Mouse (Mus musculus): ENCODE results near the gene Map3k9. TPM values are rescaled to one million over a fixed set of nuclear protein-coding genes. Genes with fewer than 3 reads are reported as not detected.

Gene Map3k9
- total and polyA plus RNA-seq, 2 experiments = 0.07 to 0.09 TPM

DNA sequence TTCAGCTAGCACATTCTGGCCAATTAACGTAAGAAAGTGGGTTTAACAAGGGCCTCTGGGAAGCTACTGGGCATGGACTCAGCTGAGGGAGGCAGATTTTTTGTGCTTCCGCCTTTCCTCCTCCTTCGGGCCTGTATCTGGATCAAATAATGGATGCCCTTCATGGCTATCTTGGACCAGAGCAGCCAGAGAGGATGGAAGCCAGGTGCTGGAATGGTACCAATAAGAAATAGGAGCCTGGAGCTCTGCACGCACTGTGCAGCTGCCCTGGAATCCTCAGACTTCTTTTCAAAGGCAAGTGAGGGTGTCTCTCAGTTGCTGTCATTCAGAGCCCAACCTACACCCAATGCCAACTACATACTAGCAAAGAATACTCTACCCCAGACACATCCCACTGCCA is 11.5 kb downstream of the Map3k9 start:
- H3K36me3 ChIP-seq (ENCODE audit: control insufficient read depth, insufficient read depth, low read length) = no peaks in the 10 kb centered on the region
- H3K27me3 ChIP-seq (ENCODE audit: control insufficient read depth, insufficient read depth, low read length) = no peaks in the 10 kb centered on the region
- H3K4me1 ChIP-seq (ENCODE audit: control insufficient read depth, insufficient read depth, low read length) = no peaks in the 10 kb centered on the region
- DNase-seq (ENCODE audit: extremely low read depth, low read depth, low spot score) = no peak
- WGBS = 95% methylated on average over 4 of the region's 4 CpGs
- no peak overlapping the region for H3K27ac ChIP-seq (replicated peaks; ENCODE audit: insufficient read depth, low read depth, low read length)
- H3K79me2 ChIP-seq (ENCODE audit: control insufficient read depth, insufficient read depth, low read length) = no peaks in the 10 kb centered on the region
- no peak overlapping the region for H3K4me3 ChIP-seq (ENCODE audit: insufficient read depth, low read depth, low read length)
- no peak overlapping the region for H3K9ac ChIP-seq (ENCODE audit: low read depth, low read length)
- TF ChIP-seq POLR2A (IDR thresholded peaks at IDR 0.05; ENCODE audit: extremely low read depth, insufficient read depth, low read length) = no peak
- no peak for TF ChIP-seq CTCF (IDR thresholded peaks at IDR 0.05; ENCODE audit: low read depth, low read length)

DNA sequence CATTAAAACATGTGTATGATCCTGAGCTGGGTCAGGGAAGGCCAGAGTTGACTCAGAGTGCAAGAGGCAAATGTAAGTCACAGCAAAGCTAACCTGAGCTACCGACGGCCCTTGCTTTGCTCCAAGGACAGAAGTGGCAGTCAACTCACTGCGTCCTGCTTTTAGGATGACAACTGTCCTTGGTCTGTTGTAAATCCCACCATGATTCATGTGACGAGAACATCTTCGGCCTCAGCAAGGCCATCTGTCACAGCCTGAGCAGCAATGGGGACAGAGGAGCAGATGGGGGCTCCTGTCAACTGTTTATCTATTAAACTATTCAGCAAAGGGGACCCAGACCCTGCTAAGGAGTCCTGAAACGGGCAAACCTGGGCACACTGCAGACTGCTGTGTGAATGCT is 15.6 kb downstream of the Map3k9 start:
- 86% methylated on average over 6 of the region's 6 CpGs for WGBS

DNA sequence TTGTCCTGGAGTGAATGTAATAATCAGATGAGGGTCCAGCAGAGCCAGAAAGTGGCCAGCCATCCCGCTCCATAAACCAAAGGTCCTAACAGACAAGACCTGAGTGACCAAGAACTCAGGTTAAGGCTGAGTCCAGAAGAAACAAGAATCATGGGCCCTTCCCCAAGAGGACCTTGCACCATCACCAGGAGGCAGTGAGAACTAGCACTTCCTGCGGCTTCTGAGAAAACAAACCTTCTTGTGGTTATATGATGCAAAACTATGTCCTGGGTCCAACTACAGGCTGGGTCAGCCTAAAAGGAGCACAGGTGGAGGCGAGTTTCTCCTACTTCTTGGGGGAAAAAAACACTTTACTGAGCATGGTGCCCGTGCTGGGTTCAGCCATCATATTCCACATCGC is 16.6 kb downstream of the Map3k9 start:
- 92% methylated on average over 5 of the region's 5 CpGs for WGBS
- no peaks in the 10 kb centered on the region for H3K4me1 ChIP-seq (ENCODE audit: control insufficient read depth, insufficient read depth, low read length)
- no peak for DNase-seq (ENCODE audit: extremely low read depth, low read depth, low spot score)
- H3K27ac ChIP-seq (replicated peaks; ENCODE audit: insufficient read depth, low read depth, low read length) = no peak overlapping the region
- H3K9ac ChIP-seq (ENCODE audit: low read depth, low read length) = no peak overlapping the region
- H3K79me2 ChIP-seq (ENCODE audit: control insufficient read depth, insufficient read depth, low read length) = no peaks in the 10 kb centered on the region
- no peaks in the 10 kb centered on the region for H3K36me3 ChIP-seq (ENCODE audit: control insufficient read depth, insufficient read depth, low read length)
- TF ChIP-seq CTCF (IDR thresholded peaks at IDR 0.05; ENCODE audit: low read depth, low read length) (no peak), POLR2A (IDR thresholded peaks at IDR 0.05; ENCODE audit: extremely low read depth, insufficient read depth, low read length) (no peak)
- no peaks in the 10 kb centered on the region for H3K27me3 ChIP-seq (ENCODE audit: control insufficient read depth, insufficient read depth, low read length)
- H3K4me3 ChIP-seq (ENCODE audit: insufficient read depth, low read depth, low read length) = no peak overlapping the region

More for the DNA sequence above, 15.6 kb downstream of the Map3k9 start:
- Histone ChIP-seq H3K36me3 (ENCODE audit: control insufficient read depth, insufficient read depth, low read length) (no peaks in the 10 kb centered on the region), H3K27ac (replicated peaks; ENCODE audit: insufficient read depth, low read depth, low read length) (no peak overlapping the region), H3K27me3 (ENCODE audit: control insufficient read depth, insufficient read depth, low read length) (no peaks in the 10 kb centered on the region), H3K9ac (ENCODE audit: low read depth, low read length) (no peak overlapping the region), H3K4me3 (ENCODE audit: insufficient read depth, low read depth, low read length) (no peak overlapping the region), H3K79me2 (ENCODE audit: control insufficient read depth, insufficient read depth, low read length) (no peaks in the 10 kb centered on the region), H3K4me1 (ENCODE audit: control insufficient read depth, insufficient read depth, low read length) (no peaks in the 10 kb centered on the region)
- no peak for DNase-seq (ENCODE audit: extremely low read depth, low read depth, low spot score)
- TF ChIP-seq CTCF (IDR thresholded peaks at IDR 0.05; ENCODE audit: low read depth, low read length) (no peak), POLR2A (IDR thresholded peaks at IDR 0.05; ENCODE audit: extremely low read depth, insufficient read depth, low read length) (no peak)

DNA sequence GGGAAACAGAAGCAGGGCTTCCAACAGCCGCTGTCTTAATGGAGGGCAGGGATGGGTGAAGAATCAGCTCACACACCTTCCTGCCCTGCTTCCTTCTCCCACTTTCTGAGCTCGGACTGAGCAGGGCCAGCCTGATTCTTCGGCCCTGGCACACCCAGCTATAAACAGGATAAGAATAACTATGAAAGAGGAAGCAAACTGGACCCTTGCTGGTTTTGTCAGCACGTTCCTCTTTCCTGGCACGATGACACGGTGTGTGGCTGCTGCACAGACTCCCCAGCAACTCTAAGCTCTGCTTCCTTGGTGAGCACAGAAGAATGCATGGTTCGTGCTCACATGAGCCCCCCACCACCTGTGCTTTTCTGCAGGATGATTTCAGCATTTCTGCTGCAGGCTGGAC is 26.3 kb downstream of the Map3k9 start:
- no peaks in the 10 kb centered on the region; the same call in 1 of the 2 replicates for H3K4me1 ChIP-seq (ENCODE audit: control insufficient read depth, insufficient read depth, low read length)
- H3K27me3 ChIP-seq (ENCODE audit: control insufficient read depth, insufficient read depth, low read length) = no peaks in the 10 kb centered on the region
- H3K9ac ChIP-seq (ENCODE audit: low read depth, low read length) = no peak overlapping the region
- peak; percentile 26 for DNase-seq (ENCODE audit: extremely low read depth, low read depth, low spot score)
- no peaks in the 10 kb centered on the region for H3K79me2 ChIP-seq (ENCODE audit: control insufficient read depth, insufficient read depth, low read length)
- no peak overlapping the region for H3K4me3 ChIP-seq (ENCODE audit: insufficient read depth, low read depth, low read length)
- no peak overlapping the region for H3K27ac ChIP-seq (replicated peaks; ENCODE audit: insufficient read depth, low read depth, low read length)
- TF ChIP-seq POLR2A (IDR thresholded peaks at IDR 0.05; ENCODE audit: extremely low read depth, insufficient read depth, low read length) = no peak
- TF ChIP-seq CTCF (IDR thresholded peaks at IDR 0.05; ENCODE audit: low read depth, low read length) = no peak
- 67% methylated on average over 7 of the region's 7 CpGs for WGBS
- no peaks in the 10 kb centered on the region for H3K36me3 ChIP-seq (ENCODE audit: control insufficient read depth, insufficient read depth, low read length)

DNA sequence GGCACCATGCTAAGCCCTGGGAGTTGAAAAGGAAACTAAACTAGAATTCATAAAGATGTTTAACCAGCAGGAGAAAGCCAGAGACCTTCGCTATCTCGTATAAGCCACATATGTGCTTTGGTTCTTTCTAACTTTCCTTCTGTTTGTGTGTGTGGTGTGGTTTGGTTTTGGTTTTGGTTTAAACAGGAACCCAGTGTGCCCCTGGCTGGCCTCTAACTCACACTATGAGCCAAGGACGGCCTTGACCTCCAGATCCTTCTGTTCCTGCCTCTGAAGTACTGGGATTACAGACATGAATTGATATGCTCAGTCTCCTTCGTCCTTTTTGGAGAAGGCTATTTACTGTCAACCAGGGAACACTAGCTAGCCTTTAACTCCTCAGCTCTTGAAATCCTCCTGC is 29.9 kb downstream of the Map3k9 start:
- Histone ChIP-seq H3K9ac (ENCODE audit: low read depth, low read length) (no peak overlapping the region), H3K79me2 (ENCODE audit: control insufficient read depth, insufficient read depth, low read length) (no peaks in the 10 kb centered on the region), H3K36me3 (ENCODE audit: control insufficient read depth, insufficient read depth, low read length) (no peaks in the 10 kb centered on the region), H3K27ac (replicated peaks; ENCODE audit: insufficient read depth, low read depth, low read length) (no peak overlapping the region), H3K4me1 (ENCODE audit: control insufficient read depth, insufficient read depth, low read length) (no peaks in the 10 kb centered on the region; the same call in 1 of the 2 replicates), H3K4me3 (ENCODE audit: insufficient read depth, low read depth, low read length) (no peak overlapping the region), H3K27me3 (ENCODE audit: control insufficient read depth, insufficient read depth, low read length) (no peaks in the 10 kb centered on the region)
- 54% methylated on average over 4 of the region's 4 CpGs for WGBS
- peak; percentile 20 for DNase-seq (ENCODE audit: extremely low read depth, low read depth, low spot score)
- TF ChIP-seq POLR2A (IDR thresholded peaks at IDR 0.05; ENCODE audit: extremely low read depth, insufficient read depth, low read length) = no peak

DNA sequence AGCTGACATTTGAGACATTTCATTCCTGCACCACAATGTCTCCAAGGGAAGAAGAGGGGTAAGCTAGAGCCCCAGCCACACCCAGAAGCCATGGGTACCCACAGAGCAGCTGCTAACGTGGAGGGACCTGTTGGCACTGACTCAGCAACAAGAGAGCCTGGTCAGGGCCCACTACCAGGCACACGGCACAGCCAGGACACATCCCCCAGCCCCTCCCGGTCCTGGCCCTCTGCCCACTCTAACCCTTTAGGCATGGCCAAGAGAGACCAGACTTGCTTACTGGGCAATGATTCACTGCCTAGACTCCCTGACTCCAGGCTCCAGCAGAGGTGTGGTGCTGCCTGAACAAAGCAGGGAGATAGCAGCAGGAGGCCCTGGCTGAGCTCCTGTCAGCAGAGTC is 32.1 kb downstream of the Map3k9 start:
- no peaks in the 10 kb centered on the region for H3K79me2 ChIP-seq (ENCODE audit: control insufficient read depth, insufficient read depth, low read length)
- no peaks in the 10 kb centered on the region for H3K36me3 ChIP-seq (ENCODE audit: control insufficient read depth, insufficient read depth, low read length)
- H3K27ac ChIP-seq (replicated peaks; ENCODE audit: insufficient read depth, low read depth, low read length) = no peak overlapping the region
- no peaks in the 10 kb centered on the region for H3K27me3 ChIP-seq (ENCODE audit: control insufficient read depth, insufficient read depth, low read length)
- DNase-seq (ENCODE audit: extremely low read depth, low read depth, low spot score) = no peak
- TF ChIP-seq CTCF (IDR thresholded peaks at IDR 0.05; ENCODE audit: low read depth, low read length) (no peak), POLR2A (IDR thresholded peaks at IDR 0.05; ENCODE audit: extremely low read depth, insufficient read depth, low read length) (no peak)
- no peak overlapping the region for H3K4me3 ChIP-seq (ENCODE audit: insufficient read depth, low read depth, low read length)
- H3K9ac ChIP-seq (ENCODE audit: low read depth, low read length) = no peak overlapping the region
- WGBS = 64% methylated on average over 3 of the region's 3 CpGs
- no peaks in the 10 kb centered on the region; the same call in 1 of the 2 replicates for H3K4me1 ChIP-seq (ENCODE audit: control insufficient read depth, insufficient read depth, low read length)
